Mouse (Mus musculus): ENCODE results near the gene Fuz. TPM values are rescaled to one million over a fixed set of nuclear protein-coding genes. Genes with fewer than 3 reads are reported as not detected.
"Not testable (repeated sequence)": the region's sequence is repeated elsewhere in the genome, so short reads cannot be mapped to it uniquely, and the experiment has no call there.

Gene Fuz
- total RNA-seq, 2 experiments from 2014 or later, result 23.8 to 29.1 TPM

- DNase-seq, result peak in 1 of 2 experiments; percentile 67
These were observed 35.1 kb upstream of the Fuz start for GRCm38 (mm10) chr7:44860576-44861428.

GRCm38 (mm10) chr7:44861429-44861816 is 34.5 kb upstream of the Fuz start:
- DNase-seq, result no peak

GRCm38 (mm10) chr7:44862434-44862833 is 33.4 kb upstream of the Fuz start:
- peak in 1 of 2 experiments; percentile 27 for DNase-seq

- peak in 1 of 2 experiments; percentile 30 for DNase-seq
These were observed 32.7 kb upstream of the Fuz start for GRCm38 (mm10) chr7:44863210-44863609.

- no peak for DNase-seq
These were observed 31.8 kb upstream of the Fuz start for GRCm38 (mm10) chr7:44863982-44864494.

GRCm38 (mm10) chr7:44864595-44865542 is 31.0 kb upstream of the Fuz start:
- DNase-seq, result peak in 1 of 2 experiments; percentile 21

- DNase-seq, result no peak
These were observed 29.4 kb upstream of the Fuz start for GRCm38 (mm10) chr7:44866276-44867009.

- no peak for DNase-seq
These were observed 28.7 kb upstream of the Fuz start for GRCm38 (mm10) chr7:44867010-44867702.

GRCm38 (mm10) chr7:44867802-44868201 is 28.1 kb upstream of the Fuz start:
- DNase-seq, result no peak

GRCm38 (mm10) chr7:44868465-44868864 is 27.4 kb upstream of the Fuz start:
- no peak for DNase-seq

- no peak for DNase-seq
These were observed 26.8 kb upstream of the Fuz start for GRCm38 (mm10) chr7:44868919-44869696.

GRCm38 (mm10) chr7:44869697-44870528 is 26.0 kb upstream of the Fuz start, which contains the start of gene Ptov1:
Gene Ptov1, minus strand, starts transcription at chr7:44869788.
- DNase-seq, result peak; percentile 93 to 95

- no peak for DNase-seq
These were observed 25.3 kb upstream of the Fuz start for GRCm38 (mm10) chr7:44870614-44871013.

- no peak for DNase-seq
These were observed 24.7 kb upstream of the Fuz start for GRCm38 (mm10) chr7:44871181-44871580.

GRCm38 (mm10) chr7:44871774-44872173 is 24.1 kb upstream of the Fuz start:
- DNase-seq, result not testable (repeated sequence)

GRCm38 (mm10) chr7:44877833-44878232 is 18.0 kb upstream of the Fuz start:
- no peak for DNase-seq

- no peak for DNase-seq
These were observed 12.8 kb upstream of the Fuz start for GRCm38 (mm10) chr7:44883036-44883435.

- no peak for DNase-seq
These were observed 11.2 kb upstream of the Fuz start for GRCm38 (mm10) chr7:44884637-44885036.

GRCm38 (mm10) chr7:44886964-44887363 is 8.9 kb upstream of the Fuz start:
- no peak for DNase-seq

Data from layer of hippocampus, postnatal 36 days (tissue).